Mouse (Mus musculus): Measurements from ENCODE around the gene Snf8.
A peak's percentile ranks its signal among the peaks of the same experiment; 100 is the strongest.

Snf8 gene

DNA sequence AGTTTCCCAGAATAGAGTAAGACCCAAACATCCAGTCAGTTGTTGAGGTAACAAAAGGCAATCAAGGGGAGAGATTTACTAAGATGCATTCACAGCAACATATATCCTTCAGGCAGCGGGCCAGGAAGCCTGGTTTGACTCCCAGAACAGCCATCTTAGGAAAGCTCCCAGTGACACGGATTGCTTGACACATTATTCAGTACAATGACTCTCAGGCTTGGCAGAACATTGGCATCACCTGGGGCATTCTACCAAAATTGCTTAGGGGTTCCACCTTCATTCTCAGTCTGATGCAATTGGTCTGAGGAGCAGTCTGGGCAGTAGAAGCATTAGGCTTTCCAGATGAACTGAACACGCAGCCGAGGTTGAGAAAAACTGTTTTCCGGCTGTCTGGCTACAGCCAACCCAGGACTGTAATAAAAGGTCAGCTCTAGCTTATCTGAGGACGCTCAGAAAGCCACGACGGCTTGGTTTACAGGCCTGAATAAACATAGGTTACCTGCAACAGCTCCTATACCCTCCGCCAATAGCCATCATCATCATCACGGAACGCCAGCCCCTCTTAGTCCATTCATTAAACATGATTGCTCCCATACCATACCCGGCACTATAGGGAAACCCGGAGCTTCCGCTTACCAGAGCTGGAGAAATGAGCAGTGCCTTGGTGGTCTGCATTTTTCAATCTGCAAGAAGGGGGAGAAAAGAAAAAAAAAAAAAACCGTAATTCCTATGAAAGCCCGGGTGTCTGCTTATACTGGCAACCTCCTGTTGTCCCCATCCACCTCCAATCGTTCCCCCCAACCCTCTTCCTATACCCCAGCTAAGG is 39.9 kb downstream of the Snf8 start:
- peak; percentile 38 for DNase-seq (ENCODE audit: low spot score)

DNA sequence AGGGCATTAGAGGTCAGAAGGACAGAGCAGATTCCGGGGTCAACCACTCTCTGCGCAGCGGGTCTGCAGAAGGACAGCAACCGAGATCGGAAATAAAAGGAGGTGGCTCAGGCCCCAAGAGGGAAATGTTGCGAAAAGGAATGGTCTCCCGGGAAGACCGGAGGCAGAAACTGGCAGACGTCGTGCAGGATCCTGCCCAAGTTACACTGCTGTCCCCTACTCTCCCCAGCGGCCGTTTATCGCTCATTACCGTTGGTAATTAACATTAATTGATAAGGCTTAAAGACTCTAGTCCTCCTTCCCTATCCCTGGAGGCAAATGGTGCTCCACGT is 40.5 kb downstream of the Snf8 start:
- DNase-seq (ENCODE audit: low spot score), result no peak

DNA sequence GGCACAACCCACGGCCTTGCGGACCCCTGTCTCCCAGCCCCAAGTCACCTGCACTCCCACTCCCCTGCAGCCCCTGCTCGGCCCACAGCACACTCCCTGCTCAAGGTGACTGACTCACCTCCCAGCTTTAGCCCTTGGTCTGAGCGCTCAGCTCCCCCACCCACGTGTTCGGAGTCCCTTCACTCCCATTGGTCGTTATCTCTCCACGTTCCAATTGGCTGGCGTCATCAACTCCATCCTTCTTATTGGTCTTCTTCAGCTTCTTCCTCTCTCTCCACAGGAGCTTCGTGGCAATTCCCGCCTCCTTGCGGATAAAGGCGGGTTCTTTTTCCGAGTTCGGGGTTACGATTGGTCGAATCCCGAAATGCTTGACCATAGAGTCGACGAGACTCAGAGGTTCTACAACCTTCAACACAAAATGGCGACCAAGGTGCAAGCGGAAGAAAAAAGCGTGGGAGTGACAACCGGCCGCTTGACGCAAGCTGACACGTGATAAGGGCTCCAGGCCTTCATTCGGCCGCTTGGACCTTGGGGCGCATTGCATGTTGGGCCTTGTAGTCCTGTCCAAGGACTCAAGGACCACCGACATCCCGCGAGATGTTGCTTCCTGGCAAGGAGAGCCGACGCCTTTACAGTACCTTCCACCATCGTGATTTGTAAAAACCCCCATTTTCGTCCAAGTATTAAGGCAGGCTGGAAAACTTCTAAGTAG is 41.0 kb downstream of the Snf8 start, which contains the start of gene Atp5g1:
TSS of gene Atp5g1 (minus strand) at position 162 of the 712 bp plus-strand sequence.
- DNase-seq (ENCODE audit: low spot score), result peak; percentile 100

GRCm38 (mm10) chr11:96076221-96077105 is 41.8 kb downstream of the Snf8 start:
- peak; percentile 74 for DNase-seq (ENCODE audit: low spot score)

DNA sequence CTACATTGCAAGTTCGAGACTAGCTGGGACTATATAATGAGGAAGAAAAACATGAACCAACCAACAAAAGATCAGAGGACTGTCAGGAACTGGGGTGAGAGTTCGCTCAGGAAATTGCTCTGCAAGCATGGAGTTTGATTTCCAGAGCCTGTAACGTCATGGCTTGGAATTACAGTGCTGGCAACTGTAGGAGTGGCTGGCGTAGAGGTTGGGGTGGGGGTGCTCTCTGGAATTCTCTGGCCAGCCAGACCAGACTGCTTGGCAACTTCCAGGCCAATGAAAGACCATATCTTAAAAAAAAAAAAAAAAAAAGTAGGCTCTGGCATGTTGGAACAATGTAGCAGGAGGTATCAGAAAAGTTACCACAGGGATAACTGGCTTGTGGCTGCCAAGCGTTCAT is 46.1 kb downstream of the Snf8 start:
- no peak for DNase-seq (ENCODE audit: low spot score)

DNA sequence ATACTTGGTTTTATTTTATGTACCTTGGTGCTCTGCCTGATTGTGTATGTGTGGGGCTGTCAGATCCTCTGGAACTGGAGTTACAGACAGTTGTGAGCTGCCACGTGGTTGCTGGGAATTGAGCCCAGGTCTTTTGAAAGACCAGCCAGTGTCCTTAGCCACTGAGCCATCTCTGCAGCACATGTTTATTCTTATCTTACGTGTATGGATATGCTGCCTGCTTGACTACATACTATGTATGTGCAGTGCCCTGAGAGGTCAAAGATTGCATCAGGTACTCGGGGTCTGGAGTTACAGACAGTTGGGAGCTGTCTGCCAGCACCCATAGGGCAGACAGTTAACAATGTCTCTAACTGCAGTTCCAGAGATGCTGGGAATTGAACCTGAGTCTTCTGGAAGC is 48.0 kb downstream of the Snf8 start:
- DNase-seq (ENCODE audit: low spot score), result peak; percentile 62

DNA sequence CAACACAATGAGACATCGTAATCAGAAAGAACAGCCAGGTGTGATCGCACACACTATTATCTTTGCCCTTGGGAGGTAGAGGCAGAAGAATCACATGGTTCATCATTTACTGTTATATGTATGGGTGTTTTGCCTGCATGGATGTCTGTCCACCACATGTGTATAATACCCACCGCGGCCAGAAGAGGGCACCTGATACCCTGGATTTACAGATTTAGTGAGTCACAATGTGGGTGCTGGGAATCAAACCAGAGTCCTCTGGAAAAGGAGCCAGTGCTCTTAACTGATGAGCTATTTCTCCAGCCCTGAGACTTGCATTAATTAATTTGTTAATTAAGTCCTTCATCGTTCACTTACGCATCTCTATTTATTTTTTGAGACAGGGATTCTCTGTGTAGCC is 53.3 kb downstream of the Snf8 start:
- DNase-seq (ENCODE audit: low spot score), result no peak

DNA sequence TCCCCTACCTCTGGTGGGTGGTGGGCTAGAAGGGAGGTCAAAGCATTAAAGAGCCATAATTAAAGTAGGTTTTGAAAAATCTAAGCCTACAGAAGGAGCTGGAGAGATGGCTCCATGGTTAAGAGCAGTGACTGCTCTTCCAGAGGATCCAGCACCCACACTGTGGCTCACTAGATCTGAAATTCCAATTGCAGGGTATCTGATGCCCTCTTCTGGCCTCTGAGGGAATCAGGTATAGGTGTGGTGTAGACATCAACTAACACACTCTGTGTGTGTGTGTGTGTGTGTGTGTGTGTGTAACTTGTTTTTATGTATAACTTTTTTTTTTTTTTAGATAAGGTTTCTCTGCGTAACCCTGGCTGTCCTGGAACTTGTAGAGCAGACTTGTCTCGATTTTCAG is 56.4 kb downstream of the Snf8 start:
- peak; percentile 45 for DNase-seq (ENCODE audit: low spot score)

GRCm38 (mm10) chr11:96092674-96093291 is 58.1 kb downstream of the Snf8 start:
- no peak for DNase-seq (ENCODE audit: low spot score)

DNA sequence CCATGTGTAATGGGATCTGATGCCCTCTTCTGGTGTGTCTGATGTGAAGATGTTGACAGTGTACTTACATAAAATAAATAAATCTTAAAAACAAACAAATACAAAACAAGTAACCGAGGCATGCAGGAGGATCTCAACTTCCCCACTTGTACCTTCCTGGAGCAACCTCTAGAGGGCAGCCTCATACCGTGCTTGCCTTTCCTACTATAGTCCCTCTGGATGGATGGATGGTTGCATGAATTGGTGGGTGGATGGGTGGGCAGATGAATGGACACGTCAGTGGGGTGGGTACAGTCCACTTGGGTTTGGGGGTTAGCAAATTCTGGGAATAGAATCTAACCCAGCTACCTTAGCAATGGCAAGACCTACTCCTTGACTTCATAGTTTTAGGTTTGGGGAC is 58.7 kb downstream of the Snf8 start:
- DNase-seq (ENCODE audit: low spot score), result peak; percentile 67

Measured in adipocyte (in vitro differentiated cells).